Mouse (Mus musculus) spleen, adult 2 months (tissue): ENCODE measurements at regions not wholly inside any gene's neighbourhood (a gene's known extent, or its start where the extent isn't known, plus 50 kb on each side); places are given as distances from the start of the nearest gene placed in this dataset.
"Not testable (repeated sequence)": the region's sequence is repeated elsewhere in the genome, so short reads cannot be mapped to it uniquely, and the experiment has no call there.

ENCODE experiments used
- DNase-seq, 2 experiments: peaks; one replicate each; pipeline versions ENCODE4 v3.0.0 to v3.0.0-alpha.2; 2012 to 2021; ENCODE audit warnings: low spot score in 2 of 2, low read depth in 1 of 2
- H3K27ac ChIP-seq: fragments of 200-500 bp; 2 replicates; pipeline ENCODE4 v1.5.1; 2012; ENCODE audit warnings: low read length, inconsistent platforms; ENCODE audit not compliant: insufficient read depth
- H3K27me3 ChIP-seq: fragments of 200-500 bp; 2 replicates; pipeline ENCODE4 v1.6.1; 2012; ENCODE audit warnings: mild to moderate bottlenecking, moderate library complexity, low read length, inconsistent platforms; ENCODE audit not compliant: control insufficient read depth, insufficient read depth
- H3K36me3 ChIP-seq: fragments of 200-500 bp; 2 replicates; pipeline ENCODE4 v1.6.1; 2012; ENCODE audit warnings: mild to moderate bottlenecking, low read length, inconsistent platforms; ENCODE audit not compliant: control insufficient read depth, insufficient read depth
- H3K4me1 ChIP-seq: fragments of 200-500 bp; 2 replicates; pipeline ENCODE4 v1.6.1; 2011; ENCODE audit warnings: inconsistent platforms; ENCODE audit not compliant: control insufficient read depth, insufficient read depth, insufficient read length
- H3K4me3 ChIP-seq: fragments of 200-500 bp; 2 replicates; pipeline ENCODE4 v1.5.1; 2011; ENCODE audit warnings: mild to moderate bottlenecking, inconsistent platforms; ENCODE audit not compliant: insufficient read depth, insufficient read length; ENCODE audit errors: extremely low read depth
- CTCF ChIP-seq: fragments of 200-500 bp; IDR thresholded peaks from 2 replicates; pipeline ENCODE4 v1.5.1; 2011; ENCODE audit warnings: mild to moderate bottlenecking, inconsistent platforms; ENCODE audit not compliant: insufficient read depth, insufficient read length, insufficient replicate concordance; ENCODE audit errors: extremely low read depth
- POLR2A ChIP-seq: fragments of 200-500 bp; IDR thresholded peaks from 2 replicates; pipeline ENCODE4 v1.6.1; 2011; ENCODE audit warnings: low read depth, low read length, inconsistent platforms
- WGBS: fragments of 180-500 bp; shearing (Covaris S2); methylation state at CpG from one replicate; pipeline ENCODE4 v1.1.7; 2018; 5-methylcytosine and 5-hydroxymethylcytosine counted together

DNA sequence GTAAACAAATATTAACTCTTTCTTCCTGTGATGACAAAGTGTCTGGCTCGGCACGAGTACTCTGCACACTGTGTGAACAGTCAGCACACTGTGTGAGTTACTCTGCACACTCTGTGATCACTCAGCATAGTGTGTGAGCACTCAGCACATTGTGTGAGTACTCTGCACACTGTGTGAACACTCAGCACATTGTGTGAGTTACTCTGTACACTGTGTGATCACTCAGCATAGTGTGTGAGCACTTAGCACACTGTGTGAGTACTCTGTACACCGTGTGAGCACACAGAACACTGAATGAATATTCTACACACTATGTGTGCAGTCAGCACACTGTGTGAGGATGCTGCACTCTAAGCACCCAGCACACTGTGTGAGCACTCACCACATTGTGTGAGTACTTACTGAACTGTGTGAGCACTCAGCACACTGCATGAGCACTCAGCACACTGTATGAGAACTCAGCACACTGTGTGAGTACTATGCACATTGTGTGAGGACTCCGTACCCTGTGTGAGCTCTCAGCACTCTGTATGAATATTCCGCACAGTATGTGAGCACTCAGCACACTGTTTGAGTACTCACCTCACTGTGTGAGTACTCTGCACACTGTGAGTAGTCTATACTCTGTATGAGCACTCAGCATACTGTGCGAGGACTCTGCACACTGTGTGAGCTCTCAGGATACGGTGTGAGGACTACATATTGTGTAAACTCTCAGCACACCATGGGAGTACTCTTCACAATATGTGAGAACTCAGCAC is 381.9 kb downstream of the Hdgfl1 start:
- TF ChIP-seq POLR2A: no peak
- TF ChIP-seq CTCF: no peak
- no peak overlapping the region for H3K4me3 ChIP-seq
- 90% methylated on average over 7 of the region's 7 CpGs for WGBS

DNA sequence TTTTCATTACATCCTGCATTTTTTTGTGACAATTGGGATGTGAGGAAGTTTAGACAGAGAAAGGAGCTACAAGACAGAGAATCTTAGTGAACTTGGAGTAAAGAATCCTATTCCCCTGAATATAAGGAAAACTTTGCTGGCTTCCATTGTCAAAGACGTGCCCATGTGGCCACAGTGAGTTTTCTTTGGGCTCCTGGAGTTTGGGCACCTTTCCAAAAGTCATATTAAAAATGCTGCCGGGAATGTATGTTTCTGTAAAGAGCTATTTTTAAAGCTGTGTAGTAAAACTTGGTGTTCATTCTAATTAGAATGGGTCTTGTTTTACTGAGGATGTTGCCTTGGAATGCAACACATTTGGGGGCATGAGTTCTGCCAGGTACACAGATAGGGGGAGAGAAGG is 387.3 kb downstream of the Hdgfl1 start:
- no peak overlapping the region for H3K27ac ChIP-seq
- H3K36me3 ChIP-seq: no peaks in the 10 kb centered on the region
- TF ChIP-seq CTCF: no peak
- TF ChIP-seq POLR2A: no peak
- no peak overlapping the region for H3K4me3 ChIP-seq
- WGBS: 62% methylated on average over 2 of the region's 2 CpGs
- no peaks in the 10 kb centered on the region for H3K27me3 ChIP-seq
- no peak for DNase-seq
- H3K4me1 ChIP-seq: no peaks in the 10 kb centered on the region

More for the DNA sequence above, 381.9 kb downstream of the Hdgfl1 start:
- Histone ChIP-seq H3K27me3 (no peaks in the 10 kb centered on the region), H3K27ac (no peak overlapping the region), H3K36me3 (no peaks in the 10 kb centered on the region), H3K4me1 (no peaks in the 10 kb centered on the region)
- DNase-seq: no peak

DNA sequence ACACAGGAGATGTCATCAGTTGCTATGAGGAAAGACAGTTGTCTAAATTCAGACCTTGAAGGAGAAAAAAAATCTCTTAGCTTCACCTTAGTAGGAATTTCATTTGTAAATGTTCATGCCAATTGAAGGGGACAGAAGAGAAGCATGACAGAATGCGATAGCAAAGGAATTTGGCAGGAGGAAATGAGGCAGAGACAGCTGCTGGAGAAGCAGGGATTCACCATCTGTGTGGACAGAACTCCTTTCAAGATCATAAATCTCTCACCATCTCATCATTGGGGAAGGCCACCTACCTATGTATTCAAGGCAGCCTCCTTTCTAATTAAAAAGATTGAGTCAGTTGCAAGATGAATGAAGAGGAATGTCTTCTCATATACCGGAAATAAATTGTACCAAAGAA is 387.8 kb downstream of the Hdgfl1 start:
- Histone ChIP-seq H3K36me3 (no peaks in the 10 kb centered on the region), H3K4me1 (no peaks in the 10 kb centered on the region), H3K27ac (no peak overlapping the region), H3K27me3 (no peaks in the 10 kb centered on the region), H3K4me3 (no peak overlapping the region)
- DNase-seq: no peak
- TF ChIP-seq POLR2A (no peak), CTCF (no peak)
- WGBS: 86% methylated on average over 2 of the region's 2 CpGs

DNA sequence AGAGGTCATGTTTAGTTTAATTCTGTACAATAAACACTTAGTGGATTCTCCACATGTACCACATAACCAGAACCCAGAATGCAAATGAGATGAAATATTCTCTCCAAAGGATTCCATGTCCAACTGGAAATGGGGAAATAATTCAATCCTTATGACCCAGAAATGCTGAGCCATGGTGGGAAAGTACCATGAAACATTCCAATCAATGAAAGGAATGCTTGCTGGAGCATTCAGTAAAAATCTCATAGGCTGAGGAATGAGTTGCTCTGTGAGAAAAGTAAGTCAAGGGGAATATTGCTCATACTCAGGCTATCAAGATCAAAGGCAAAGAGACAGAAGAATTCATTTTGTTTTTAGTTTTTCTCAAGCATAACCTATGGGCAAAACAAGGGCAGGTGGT is 394.4 kb downstream of the Hdgfl1 start:
- H3K27me3 ChIP-seq: no peaks in the 10 kb centered on the region
- H3K4me3 ChIP-seq: no peak overlapping the region
- TF ChIP-seq CTCF: no peak
- TF ChIP-seq POLR2A: no peak
- H3K27ac ChIP-seq: no peak overlapping the region
- no peaks in the 10 kb centered on the region for H3K4me1 ChIP-seq
- no peak for DNase-seq
- no peaks in the 10 kb centered on the region for H3K36me3 ChIP-seq

DNA sequence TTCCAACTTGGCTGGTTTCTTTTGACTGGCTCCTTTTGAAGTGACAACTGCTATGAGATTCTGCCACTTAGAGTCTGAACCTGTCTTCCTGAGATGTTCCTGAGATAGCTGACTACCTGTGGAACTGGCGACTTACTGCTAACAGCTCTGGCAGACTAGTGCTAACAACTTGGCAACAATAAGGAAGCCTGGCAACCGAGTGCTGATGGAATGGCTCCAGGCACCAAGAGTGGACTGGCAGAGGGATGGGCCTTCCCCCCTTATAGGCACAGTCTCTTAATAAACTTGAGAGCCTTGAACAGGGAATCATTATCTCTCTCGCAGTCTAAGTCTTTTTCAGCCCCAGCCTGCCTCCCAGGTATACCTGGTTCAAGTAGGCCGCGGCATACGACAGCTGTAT is 404.1 kb downstream of the Hdgfl1 start:
- H3K27ac ChIP-seq, H3K4me1 ChIP-seq: not testable (repeated sequence)
- 84% methylated on average over 6 of the region's 6 CpGs for WGBS

DNA sequence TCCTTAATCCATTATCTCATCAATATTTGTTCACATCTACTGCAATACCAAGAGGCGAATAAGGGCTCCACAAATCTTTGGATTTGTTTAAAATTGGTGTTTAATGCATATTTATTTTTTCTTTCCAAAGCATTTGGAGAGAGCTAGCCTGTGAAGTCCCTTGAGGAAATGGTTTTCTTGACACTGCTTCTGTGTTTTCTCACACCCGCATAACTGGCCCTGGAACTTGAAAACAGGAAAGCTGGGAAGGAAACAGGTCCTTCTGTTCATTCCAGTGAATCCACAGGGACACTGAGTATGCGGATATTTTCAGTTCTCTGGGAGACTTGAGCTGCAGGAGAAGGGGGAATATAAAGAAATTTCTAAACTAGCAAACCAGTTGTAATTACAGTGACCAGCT is 413.6 kb downstream of the Hdgfl1 start:
- Histone ChIP-seq H3K27ac (no peak overlapping the region), H3K4me1 (no peaks in the 10 kb centered on the region), H3K4me3 (no peak overlapping the region), H3K36me3 (no peaks in the 10 kb centered on the region), H3K27me3 (no peaks in the 10 kb centered on the region)
- TF ChIP-seq CTCF (no peak), POLR2A (no peak)
- 65% methylated on average over 3 of the region's 3 CpGs for WGBS
- DNase-seq: no peak

More for the DNA sequence above, 404.1 kb downstream of the Hdgfl1 start:
- not testable (repeated sequence) for H3K27me3 ChIP-seq, H3K4me3 ChIP-seq, H3K36me3 ChIP-seq, DNase-seq

DNA sequence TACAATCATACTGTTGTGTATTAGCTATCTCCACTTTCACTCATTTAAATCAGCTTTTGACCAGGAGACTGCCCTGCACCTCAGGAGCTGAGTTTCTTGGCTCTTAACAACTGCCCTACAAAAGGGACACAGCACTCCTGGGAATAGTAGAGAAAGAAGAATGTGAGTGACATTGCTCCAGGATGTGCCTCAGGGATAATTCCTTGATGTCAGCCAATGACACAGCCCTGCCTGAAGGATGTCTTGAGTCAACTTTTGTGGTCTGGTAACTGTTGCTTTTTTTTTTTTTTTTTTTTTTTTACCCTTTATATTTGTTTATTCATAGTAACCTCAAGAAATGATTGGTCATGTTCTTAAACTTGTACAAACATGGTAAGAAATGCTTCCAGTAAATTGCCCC is 415.5 kb downstream of the Hdgfl1 start:
- no peak overlapping the region for H3K27ac ChIP-seq
- H3K27me3 ChIP-seq: no peaks in the 10 kb centered on the region
- DNase-seq: no peak
- no peaks in the 10 kb centered on the region for H3K4me1 ChIP-seq
- TF ChIP-seq CTCF (no peak), POLR2A (no peak)
- no peak overlapping the region for H3K4me3 ChIP-seq
- no peaks in the 10 kb centered on the region for H3K36me3 ChIP-seq

DNA sequence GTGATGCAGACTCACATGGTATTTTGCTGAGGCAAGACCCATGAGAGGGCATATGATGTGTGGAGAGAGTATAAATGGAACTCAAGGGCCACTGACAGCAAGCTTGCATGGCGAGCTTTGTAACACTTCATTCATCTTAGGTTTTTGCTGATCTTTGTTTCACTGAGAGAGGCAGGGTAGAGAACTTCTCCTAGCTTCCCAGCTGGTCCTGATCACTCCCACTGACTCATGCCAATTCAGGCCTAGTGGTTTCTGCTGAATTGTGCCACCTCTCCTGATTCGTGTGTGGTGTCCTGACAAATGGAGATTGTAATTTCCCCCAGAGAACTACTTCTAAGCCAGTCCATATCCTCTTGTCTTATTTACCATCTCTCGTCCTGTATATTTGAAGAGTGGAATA is 419.5 kb downstream of the Hdgfl1 start:
- Histone ChIP-seq H3K27ac (no peak overlapping the region), H3K27me3 (no peaks in the 10 kb centered on the region), H3K4me1 (no peaks in the 10 kb centered on the region), H3K4me3 (no peak overlapping the region), H3K36me3 (no peaks in the 10 kb centered on the region)
- DNase-seq: no peak
- 77% methylated on average over 3 of the region's 3 CpGs for WGBS
- TF ChIP-seq POLR2A (no peak), CTCF (no peak)
